Mouse (Mus musculus): ENCODE measurements at regions not wholly inside any gene's neighbourhood (a gene's known extent, or its start where the extent isn't known, plus 50 kb on each side); places are given as distances from the start of the nearest gene placed in this dataset.
"Not testable (repeated sequence)": the region's sequence is repeated elsewhere in the genome, so short reads cannot be mapped to it uniquely, and the experiment has no call there.

DNA sequence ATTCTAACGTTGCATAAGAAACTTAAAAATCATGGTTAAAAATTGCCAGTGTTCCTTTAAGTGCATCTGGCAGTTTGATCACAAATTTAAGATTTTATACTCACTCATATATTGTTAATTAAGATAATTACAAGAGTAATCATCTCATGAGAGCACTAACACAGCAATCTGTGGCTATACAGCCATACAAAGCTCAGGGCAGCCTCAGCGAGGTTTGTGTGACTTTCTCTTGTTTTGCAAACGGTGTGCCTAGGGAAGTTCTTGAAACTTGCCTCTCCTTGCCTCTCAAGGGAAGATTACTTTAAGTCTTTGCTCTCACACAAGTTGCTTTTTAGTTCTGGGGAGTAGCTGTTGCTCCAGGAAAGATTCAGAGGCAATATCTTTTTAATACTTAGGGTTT lies 58.1 kb upstream of the Slc1a4 start:
- in situ Hi-C loops (cut with MboI, MseI) = no loop called here

DNA sequence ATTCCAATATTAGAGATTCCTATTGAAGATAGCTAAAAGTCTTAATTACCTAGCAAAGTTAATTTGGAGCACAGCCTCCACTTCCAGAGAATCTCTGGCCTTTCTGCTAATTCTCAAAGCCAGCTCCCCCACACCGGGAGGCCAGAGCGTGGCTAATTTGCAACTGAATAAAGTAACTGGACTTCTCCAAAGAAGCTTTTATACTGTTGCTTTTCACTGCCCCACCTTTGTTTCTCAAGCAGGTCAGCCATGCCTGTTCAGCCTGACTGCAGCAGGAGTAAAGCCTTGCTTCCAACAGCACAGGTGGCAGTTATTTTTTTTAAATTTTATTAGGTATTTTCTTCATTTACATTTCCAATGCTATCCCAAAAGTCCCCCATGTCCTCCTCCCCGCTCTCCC lies 60.8 kb upstream of the Slc1a4 start:
- in situ Hi-C loops (cut with MboI, MseI) = not testable (repeated sequence)

- in situ Hi-C loops (cut with MboI, MseI) = not testable (repeated sequence)
Measured at GRCm38 (mm10) chr11:20393807-20394206, 61.3 kb upstream of the Slc1a4 start.

DNA sequence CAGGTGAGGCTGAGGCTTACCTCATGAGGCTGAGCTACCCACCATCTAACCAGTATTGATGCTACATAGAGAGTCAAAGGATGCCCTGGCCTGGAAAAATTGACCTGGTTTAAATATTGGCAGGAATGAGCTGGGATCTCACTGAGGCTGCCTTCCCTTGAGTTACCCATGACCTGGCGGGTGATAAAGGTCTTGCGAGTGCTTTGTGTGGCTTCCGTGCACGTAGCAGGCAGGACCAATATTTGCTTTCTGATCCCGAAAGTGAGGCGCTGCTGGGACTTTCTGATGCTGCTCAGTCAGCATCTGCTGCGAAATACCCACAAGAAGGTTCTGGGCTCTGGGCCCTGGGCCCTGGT lies 63.3 kb upstream of the Slc1a4 start:
- in situ Hi-C loops (cut with MboI, MseI) = loop anchor here (5.0 kb wide), 2 partner anchors 124 to 134 kb away; no protein-coding TSS in a partner anchor

DNA sequence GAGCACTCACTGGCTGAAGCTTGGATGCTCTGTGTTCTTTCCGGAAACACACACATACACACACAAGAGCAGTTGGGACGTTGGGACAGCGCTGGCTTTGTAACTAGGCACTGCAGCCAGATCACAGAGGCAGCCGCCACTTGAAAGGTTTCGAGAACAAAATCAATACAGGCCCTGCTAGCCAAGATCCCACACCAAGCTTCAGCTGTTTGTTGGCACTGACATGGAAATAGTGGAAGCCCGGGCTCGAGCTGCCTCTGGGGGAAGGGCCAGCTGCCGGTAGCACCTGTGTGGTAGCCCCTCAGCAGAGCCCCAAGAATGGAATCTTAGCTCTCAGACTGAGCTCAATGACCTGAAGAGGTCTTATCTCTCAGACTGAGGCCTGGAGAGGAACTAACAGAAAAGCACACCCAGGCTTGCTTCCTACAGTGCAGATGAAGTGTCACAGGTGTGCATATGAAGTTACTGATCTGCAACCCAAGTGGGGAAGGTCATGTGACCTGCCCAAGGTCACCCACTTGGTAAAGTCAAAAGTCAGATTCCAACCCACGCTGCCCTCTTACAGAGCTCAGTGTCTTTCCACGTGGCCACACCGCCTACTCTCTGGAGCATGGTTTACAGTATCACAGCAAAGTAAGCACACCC lies 63.8 kb upstream of the Slc1a4 start:
- in situ Hi-C loops (cut with MboI, MseI) = loop anchor here (5.0 kb wide), 2 partner anchors 124 to 134 kb away; no protein-coding TSS in a partner anchor

DNA sequence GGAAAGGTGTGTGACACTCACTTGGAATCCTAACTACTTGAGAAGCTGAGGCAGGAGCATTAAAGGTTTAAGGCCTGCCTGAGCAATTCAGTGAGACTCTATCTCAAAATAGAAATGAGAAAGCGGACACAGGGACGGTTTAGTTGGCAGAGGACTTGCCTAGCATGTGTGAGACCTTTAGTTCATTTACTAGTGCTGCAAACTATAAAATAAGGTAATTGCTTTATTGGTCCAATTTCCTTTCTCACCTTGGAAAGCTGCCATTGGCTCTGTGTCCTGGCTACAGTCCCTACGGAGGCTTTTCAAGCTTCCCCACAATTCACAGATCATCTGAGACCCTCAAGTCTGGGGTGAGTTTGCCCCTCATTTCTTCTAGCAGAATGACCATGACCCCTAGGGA lies 64.4 kb upstream of the Slc1a4 start:
- in situ Hi-C loops (cut with MboI, MseI) = loop anchor here (5.0 kb wide), 2 partner anchors 125 to 135 kb away; no protein-coding TSS in a partner anchor

DNA sequence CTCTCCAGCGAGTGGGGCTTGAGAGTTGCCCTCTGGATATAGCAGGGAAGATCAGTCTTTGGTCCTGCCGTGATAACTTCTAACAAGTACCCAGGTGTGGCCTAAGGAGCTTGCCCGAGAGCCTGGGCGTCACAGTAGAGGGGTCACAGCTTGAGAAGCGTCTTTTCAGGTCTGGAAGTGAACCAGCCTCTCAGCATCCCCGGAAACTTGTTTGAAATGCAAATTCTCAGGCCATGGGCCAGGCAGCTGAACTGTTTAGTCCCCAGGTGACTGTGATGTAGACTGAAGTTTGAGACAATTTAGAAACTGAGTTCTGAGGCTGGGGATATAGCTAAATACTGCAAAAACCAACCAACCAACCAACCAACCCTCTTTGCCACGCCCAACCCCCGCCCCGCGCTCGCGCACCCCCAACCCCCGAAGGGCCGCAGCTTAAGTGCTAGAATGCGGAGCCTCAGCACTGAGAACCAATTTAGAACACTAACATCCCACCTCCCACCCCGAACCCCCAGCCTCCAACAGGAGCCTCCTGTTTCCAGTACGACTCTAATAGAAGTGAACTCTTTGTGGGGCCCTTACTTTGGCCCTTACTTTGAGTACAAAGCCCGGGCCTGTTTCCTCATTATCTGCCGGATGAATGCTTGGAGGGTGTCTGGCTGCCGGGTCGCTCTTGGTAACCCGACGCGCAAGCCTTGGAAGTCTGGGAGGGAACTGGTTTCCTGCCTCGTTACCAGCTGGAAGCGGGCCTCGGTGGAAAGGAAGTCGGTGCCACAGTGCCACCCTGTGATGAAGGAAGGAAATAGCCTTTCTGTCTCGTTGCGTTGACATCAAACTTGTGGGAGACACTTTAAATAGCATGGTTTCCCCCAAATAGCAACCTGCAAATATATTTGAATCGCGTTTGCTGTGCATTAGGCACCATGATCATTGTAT lies 68.1 kb upstream of the Slc1a4 start:
- in situ Hi-C loops (cut with MboI, MseI) = loop anchor here in 1 of 2 experiments (10.0 kb wide), 1 partner anchor 96 kb away; no protein-coding TSS in a partner anchor

DNA sequence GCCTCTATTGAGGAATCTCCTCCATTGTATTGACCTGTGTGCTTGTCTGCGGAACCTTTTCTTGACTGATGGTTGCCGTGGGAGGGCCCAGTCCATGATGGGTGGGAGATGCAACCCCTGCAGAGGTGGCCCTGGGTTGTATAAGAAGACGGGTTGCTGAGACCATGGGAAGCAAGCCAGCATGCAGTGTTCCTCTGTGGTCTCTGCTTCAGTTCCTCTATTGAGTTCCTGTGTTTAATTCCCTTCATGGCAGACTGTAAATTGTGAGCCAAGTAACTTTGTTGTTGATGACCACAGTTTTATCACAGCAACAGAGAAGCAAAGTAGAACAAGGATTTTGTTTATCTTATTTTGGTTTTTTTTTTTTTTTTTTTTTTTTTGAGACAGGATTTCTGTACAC lies 70.9 kb upstream of the Slc1a4 start:
- in situ Hi-C loops (cut with MboI, MseI) = loop anchor here in 1 of 2 experiments (10.0 kb wide), 1 partner anchor 99 kb away; no protein-coding TSS in a partner anchor

DNA sequence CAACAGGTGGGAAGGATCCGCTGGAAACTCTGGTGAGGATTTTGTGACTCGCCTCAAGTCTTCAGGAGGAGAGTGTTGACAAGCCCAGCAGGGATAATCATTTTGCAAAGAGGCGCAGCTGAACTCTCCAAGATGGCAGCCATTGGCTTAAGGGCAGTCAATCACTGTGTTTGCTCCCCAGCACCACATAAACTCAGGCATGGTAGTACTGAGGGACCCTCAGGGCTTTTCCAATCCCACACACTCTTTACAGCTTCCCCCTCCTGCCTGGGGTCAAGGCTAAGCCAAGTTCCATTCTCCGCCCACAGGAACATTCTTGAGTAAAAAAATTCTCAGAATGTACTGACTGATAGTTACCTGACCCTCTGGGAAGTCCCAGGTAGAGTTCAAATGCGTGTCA lies 72.0 kb upstream of the Slc1a4 start:
- in situ Hi-C loops (cut with MboI, MseI) = loop anchor here in 1 of 2 experiments (10.0 kb wide), 1 partner anchor 100 kb away; no protein-coding TSS in a partner anchor

DNA sequence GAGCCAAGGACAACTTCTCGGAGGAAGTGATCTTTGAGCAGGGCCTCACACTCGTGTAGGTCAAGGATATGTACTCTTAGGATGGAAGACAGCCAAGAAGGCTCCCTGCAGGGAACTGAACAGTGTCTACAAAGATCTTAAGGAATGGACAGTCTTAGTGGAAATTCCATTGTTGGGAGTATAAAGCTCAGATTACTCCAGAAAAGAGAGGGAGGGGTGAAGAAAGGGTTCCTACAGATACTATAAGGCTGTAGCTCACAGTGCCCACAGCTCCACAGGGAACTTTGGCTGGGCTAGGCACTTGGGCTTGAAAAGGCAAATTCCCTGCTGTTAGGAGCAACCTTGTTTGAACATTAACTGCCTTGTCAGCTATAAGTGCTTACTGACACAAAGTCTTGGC lies 85.6 kb upstream of the Slc1a4 start:
- in situ Hi-C loops (cut with MboI, MseI) = no loop called here

DNA sequence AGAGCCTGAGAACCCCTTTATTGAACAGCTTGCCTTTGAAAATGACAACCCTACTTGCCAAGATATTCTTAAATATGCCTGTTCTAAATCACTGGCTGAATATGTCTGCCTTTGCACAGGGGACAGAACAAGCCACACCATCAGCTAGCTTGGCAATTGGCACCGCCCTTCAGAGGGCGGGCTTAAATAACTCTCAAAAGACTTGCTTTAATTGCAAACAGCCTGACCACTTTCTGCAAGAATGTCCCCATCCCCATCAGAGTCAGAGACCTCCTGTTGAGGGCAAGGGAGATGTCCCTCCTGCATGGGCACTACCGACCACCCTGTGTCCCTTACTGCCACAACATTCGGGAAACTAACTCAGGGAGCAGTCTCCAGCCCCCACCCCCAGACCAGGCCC lies 88.4 kb upstream of the Slc1a4 start:
- in situ Hi-C loops (cut with MboI, MseI) = no loop called here

- in situ Hi-C loops (cut with MboI, MseI) = no loop called here
Measured at GRCm38 (mm10) chr11:20436057-20436456, 103.5 kb upstream of the Slc1a4 start.

DNA sequence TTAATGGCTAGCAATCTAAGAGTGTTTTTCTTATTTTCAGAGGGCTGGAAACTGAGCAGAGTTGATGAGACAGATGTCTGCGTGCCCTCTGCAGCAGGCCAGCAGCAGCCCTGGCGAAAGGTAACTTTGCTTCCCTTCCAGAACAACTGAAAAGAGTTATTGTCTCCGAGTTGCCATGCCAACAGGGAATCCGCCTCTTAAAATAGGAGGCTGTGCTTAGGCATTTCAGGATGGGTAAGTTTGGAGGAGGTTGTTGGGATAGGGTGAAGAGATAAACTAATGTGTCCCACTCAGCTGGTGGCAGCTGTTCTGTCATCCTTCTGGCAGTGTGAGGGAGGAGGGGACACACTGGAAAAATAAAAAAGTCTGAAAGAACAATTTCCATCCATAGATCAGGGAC lies 100.6 kb upstream of the Sertad2 start:
- in situ Hi-C loops (cut with MboI, MseI) = loop anchor here (10.0 kb wide), 2 partner anchors 212 to 472 kb away; no protein-coding TSS in a partner anchor

GRCm38 (mm10) chr11:20445061-20445902 lies 97.8 kb upstream of the Sertad2 start:
- in situ Hi-C loops (cut with MboI, MseI) = loop anchor here (5.0 to 10.0 kb wide), 3 partner anchors 210 to 470 kb away; no protein-coding TSS in a partner anchor

GRCm38 (mm10) chr11:20445903-20446264 lies 97.2 kb upstream of the Sertad2 start:
- in situ Hi-C loops (cut with MboI, MseI) = loop anchor here (5.0 to 10.0 kb wide), 3 partner anchors 209 to 469 kb away; no protein-coding TSS in a partner anchor

GRCm38 (mm10) chr11:20452901-20453300 lies 90.2 kb upstream of the Sertad2 start:
- in situ Hi-C loops (cut with MboI, MseI) = loop anchor here in 1 of 2 experiments (5.0 kb wide), 1 partner anchor 204 kb away; no protein-coding TSS in a partner anchor

DNA sequence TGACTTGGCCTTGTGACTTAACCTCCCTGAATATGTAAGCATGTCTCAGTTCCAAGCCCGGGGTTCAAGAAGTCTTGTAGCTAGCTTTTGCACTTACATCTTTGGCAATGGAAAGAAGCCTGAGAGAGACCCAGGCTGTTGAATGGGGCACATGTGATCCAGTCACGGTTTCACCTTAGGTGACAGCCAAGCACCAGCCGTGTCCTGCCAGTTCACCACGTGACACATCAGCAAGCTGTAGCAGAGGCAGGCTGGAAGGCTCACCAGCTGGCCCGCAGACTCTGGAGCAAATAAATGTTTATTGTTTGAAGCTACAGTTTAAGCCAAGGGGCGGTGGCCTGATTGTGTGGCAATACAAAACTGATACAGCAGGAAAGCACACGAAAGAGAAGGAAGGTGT lies 89.3 kb upstream of the Sertad2 start:
- in situ Hi-C loops (cut with MboI, MseI) = loop anchor here in 1 of 2 experiments (5.0 kb wide), 1 partner anchor 204 kb away; no protein-coding TSS in a partner anchor

GRCm38 (mm10) chr11:20455085-20455864 lies 87.8 kb upstream of the Sertad2 start:
- in situ Hi-C loops (cut with MboI, MseI) = no loop called here

GRCm38 (mm10) chr11:20455865-20456648 lies 87.0 kb upstream of the Sertad2 start:
- in situ Hi-C loops (cut with MboI, MseI) = no loop called here

- in situ Hi-C loops (cut with MboI, MseI) = no loop called here
Measured at GRCm38 (mm10) chr11:20459140-20459539, 83.9 kb upstream of the Sertad2 start.
